8 mouse cellular contexts compared by ENCODE assay signal in genomic region chr2:166179457-166180101, GRCm38 (mm10). TPM values are rescaled to one million over a fixed set of nuclear protein-coding genes. Genes with fewer than 3 reads are reported as not detected.
DNase-seq lines count a peak whose midpoint lies in the region; ATAC-seq and TF ChIP-seq lines count a peak whose summit lies in the region.

No protein-coding gene starts in this region.

- peaks cover 29% of the 10 kb centered on the region for H3K4me1 ChIP-seq in midbrain, embryonic 11.5 days (ENCODE audit: control insufficient read depth, insufficient read depth, low read length)
- peaks cover 13% of the 10 kb centered on the region for H3K4me1 ChIP-seq in midbrain, postnatal 0 days (ENCODE audit: insufficient read depth, low read length)

- H3K4me2 ChIP-seq in midbrain, embryonic 11.5 days: no peak overlapping the region
- no peak overlapping the region for H3K4me2 ChIP-seq in midbrain, postnatal 0 days (ENCODE audit: low read depth, low read length, poor library complexity, severe bottlenecking)

- ATAC-seq in midbrain, embryonic 11.5 days (ENCODE audit: low FRiP score): peak; percentile 70
- no peak for ATAC-seq in midbrain, postnatal 0 days (ENCODE audit: low FRiP score)

- peak overlapping the region; percentile 22; the same call in 1 of the 2 replicates for H3K9ac ChIP-seq in midbrain, embryonic 11.5 days (ENCODE audit: low read length)
- no peak overlapping the region for H3K9ac ChIP-seq in midbrain, postnatal 0 days (replicated peaks; ENCODE audit: low read length, poor library complexity, severe bottlenecking)

- H3K27ac ChIP-seq in midbrain, embryonic 11.5 days (ENCODE audit: low read depth, low read length): peak overlapping the region; percentile 68
- no peak overlapping the region for H3K27ac ChIP-seq in midbrain, postnatal 0 days (ENCODE audit: low read depth, low read length)

- DNase-seq in midbrain, embryonic 11.5 days (ENCODE audit: low spot score, missing footprints): peak; percentile 93
- DNase-seq in midbrain, postnatal 0 days (ENCODE audit: low spot score): no peak
- peak; percentile 48 to 52 for DNase-seq in gastrocnemius, adult 8-10 months (ENCODE audit: low spot score in 2 of 2)
- DNase-seq in kidney, postnatal 10 days: peak; percentile 69
- peak; percentile 67 for DNase-seq in retina, embryonic 14.5 days (ENCODE audit: low spot score)
- no peak for DNase-seq in spleen, postnatal 4 days (ENCODE audit: low spot score in 2 of 2)
- DNase-seq in spleen, postnatal 36 days (ENCODE audit: low spot score in 2 of 2): no peak
- no peak for DNase-seq in layer of hippocampus, adult 11-12 months (ENCODE audit: low spot score)

- no peak overlapping the region for H3K4me3 ChIP-seq in midbrain, embryonic 11.5 days (ENCODE audit: low read depth, low read length)
- H3K4me3 ChIP-seq in midbrain, postnatal 0 days (ENCODE audit: low read depth, low read length): no peak overlapping the region

- no peak for TF ChIP-seq CTCF in midbrain, postnatal 0 days (IDR thresholded peaks at IDR 0.05)

- no peaks in the 10 kb centered on the region for H3K36me3 ChIP-seq in midbrain, embryonic 11.5 days (ENCODE audit: control insufficient read depth, insufficient read depth, low read length)
- no peaks in the 10 kb centered on the region for H3K36me3 ChIP-seq in midbrain, postnatal 0 days (ENCODE audit: insufficient read depth, low read length)

- H3K27me3 ChIP-seq in midbrain, embryonic 11.5 days (ENCODE audit: control insufficient read depth, insufficient read depth, low read length): no peaks in the 10 kb centered on the region; the same call in 1 of the 2 replicates
- H3K27me3 ChIP-seq in midbrain, postnatal 0 days (ENCODE audit: insufficient read depth, low read length): no peaks in the 10 kb centered on the region

- H3K9me3 ChIP-seq in midbrain, embryonic 11.5 days (ENCODE audit: control insufficient read depth, low read length): no peaks in the 10 kb centered on the region
- H3K9me3 ChIP-seq in midbrain, postnatal 0 days (ENCODE audit: low read length): no peaks in the 10 kb centered on the region

- whole genome bisulfite sequencing in midbrain, embryonic 11.5 days: 33% methylated on average over 4 of the region's 4 CpGs
- WGBS in midbrain, postnatal 0 days: 49% methylated on average over 4 of the region's 4 CpGs

RNA-seq across cellular contexts. Expression of gene Sulf2, which starts 24.1 kb away (rescaled TPM):
- 84.5 and 87.6 TPM in 2 replicates for polyA plus RNA-seq in midbrain, embryonic 11.5 days (2014; fragmentation: Nextera tagmentation; extraction: Ambion mirVana)
- total RNA-seq in midbrain, postnatal 0 days (2014; rRNA removed): 127 and 131 TPM in 2 replicates
- 95.8 and 99.6 TPM in 2 replicates for polyA plus RNA-seq in midbrain, postnatal 0 days (2015; fragmentation: Nextera tagmentation; extraction: Ambion mirVana)
- total RNA-seq in gastrocnemius, adult 8-10 months (2022): 1 to 10 TPM; 6.0 to 9.9 (median 7.1) TPM

Comparison
In these comparisons a context has a peak if more than half of its experiments do, and no peak if none do; other contexts are left out.
1. DNase-seq: peak in midbrain, embryonic 11.5 days (single experiment), gastrocnemius, adult 8-10 months (2 of 2), kidney, postnatal 10 days (single experiment) and retina, embryonic 14.5 days (single experiment); none in midbrain, postnatal 0 days (single experiment), spleen, postnatal 4 days (0 of 2), spleen, postnatal 36 days (0 of 2) and layer of hippocampus, adult 11-12 months (single experiment).
2. RNA of gene Sulf2, which starts 24.1 kb away (total RNA-seq): 127 to 131 TPM in midbrain, postnatal 0 days; 6.0 to 9.9 TPM in gastrocnemius, adult 8-10 months; every median in the first group is over 10 times any median in the second.